Mouse (Mus musculus) layer of hippocampus, adult 9-11 months (tissue): ENCODE measurements around the gene Rnf8.

Experiments
- DNase-seq: peaks from one replicate; pipeline ENCODE4 v3.0.0; 2022

The Rnf8 gene

DNA sequence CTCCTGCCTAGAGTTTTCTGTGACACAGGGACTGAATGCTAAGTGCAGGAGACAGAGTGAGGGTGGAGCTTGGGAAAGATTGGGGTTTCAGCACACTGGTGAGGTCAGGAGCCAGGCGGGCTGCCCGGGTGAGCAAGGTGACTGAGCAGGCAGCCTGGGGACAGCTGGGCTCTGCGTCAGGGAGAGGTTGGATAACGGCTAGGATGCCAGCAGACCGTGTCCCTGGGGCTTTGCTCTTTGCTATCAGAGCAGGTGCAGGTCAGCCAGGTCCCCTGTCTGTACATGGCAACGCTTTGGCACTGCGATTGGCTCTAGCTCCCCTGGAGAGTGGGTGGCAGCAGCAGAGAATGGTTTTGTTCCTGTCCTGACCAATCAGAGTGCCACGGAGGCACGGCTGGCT lies 12.7 kb downstream of the Rnf8 start:
- no peak for DNase-seq

DNA sequence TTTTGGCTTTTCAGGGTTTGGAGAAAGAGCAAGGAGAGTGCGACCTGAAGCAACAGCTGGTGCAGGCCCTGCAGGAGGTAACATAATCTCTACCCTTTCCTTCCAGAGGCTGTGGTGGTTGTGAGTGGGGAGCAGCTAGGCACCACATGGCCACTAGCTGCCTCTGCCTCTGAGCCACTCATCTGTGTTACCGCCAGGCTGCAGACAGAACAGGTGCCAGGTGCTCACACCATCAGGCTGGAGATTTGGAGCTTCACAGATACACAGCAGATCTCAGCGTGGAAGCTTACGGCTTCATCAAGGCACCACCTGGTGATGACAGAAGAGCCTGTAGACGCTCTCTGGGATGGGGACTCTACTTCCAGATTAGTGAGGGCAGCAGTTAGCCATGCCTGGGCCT lies 14.4 kb downstream of the Rnf8 start:
- peak; percentile 43 for DNase-seq

DNA sequence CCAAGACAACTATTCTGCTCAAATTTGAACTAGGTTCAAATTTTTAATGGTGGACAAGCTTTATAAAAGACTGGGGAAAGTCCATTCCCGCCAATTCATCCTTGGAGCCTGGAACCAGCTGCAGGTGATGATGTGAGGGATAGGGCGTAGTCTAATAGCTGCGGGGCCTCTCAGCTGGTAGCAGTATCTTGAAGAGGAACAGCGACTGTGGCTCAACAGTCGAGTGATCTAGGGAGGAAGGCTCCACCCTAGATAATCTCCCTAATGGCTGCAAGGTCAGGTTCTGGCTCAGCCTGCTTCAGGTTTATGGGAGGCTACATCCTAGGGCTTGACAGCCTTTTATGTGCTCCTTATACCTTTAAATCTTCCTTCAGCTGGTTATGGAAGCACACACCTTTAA lies 15.0 kb downstream of the Rnf8 start:
- no peak for DNase-seq

GRCm38 (mm10) chr17:29632312-29632711 lies 17.7 kb downstream of the Rnf8 start:
- DNase-seq: no peak

DNA sequence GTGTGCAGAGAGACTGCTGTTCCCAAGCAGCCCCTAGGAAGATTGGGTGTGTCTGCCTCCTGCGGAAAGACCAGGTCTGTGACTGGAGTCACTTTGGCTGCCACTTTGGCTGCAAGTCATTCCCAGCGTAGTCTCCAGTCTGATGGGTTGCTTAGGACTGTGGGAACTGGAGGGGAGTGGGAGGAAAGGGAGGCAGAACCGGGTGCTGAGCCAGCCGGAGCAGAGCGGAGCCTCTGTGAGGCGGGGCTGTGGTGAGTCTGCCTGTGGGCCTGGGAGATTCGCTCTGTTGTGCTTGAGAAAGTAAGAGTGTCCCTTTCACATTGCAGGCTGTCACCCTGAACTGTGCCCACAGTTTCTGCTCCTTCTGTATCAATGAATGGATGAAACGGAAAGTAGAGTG lies 20.9 kb downstream of the Rnf8 start:
- DNase-seq: peak; percentile 55

GRCm38 (mm10) chr17:29636118-29636517 lies 21.5 kb downstream of the Rnf8 start:
- DNase-seq: no peak

- no peak for DNase-seq
These were observed 22.8 kb downstream of the Rnf8 start for GRCm38 (mm10) chr17:29637377-29637776.

GRCm38 (mm10) chr17:29637895-29638294 lies 23.3 kb downstream of the Rnf8 start:
- no peak for DNase-seq

DNA sequence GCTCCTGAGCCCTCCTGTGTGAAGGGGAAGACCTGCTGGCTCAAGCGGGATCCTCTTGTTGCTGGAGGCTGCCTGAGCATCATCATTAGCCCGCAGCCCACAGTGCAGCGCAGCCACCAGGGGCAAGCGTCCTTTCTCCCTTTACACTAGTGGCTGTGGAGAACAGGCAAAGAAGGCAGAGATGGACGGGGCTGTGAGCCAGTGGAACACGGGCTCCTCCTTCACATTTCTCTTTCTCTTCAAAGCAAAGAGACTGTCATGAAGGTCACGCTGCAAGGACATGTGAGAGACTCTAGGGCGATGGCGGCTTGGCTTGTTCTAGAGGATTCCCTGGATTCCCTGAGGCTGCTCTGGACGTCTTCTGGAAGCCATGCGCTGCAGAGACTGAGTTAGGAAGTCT lies 26.4 kb downstream of the Rnf8 start:
- DNase-seq: no peak

- no peak for DNase-seq
These were observed 27.6 kb downstream of the Rnf8 start for GRCm38 (mm10) chr17:29642219-29642618.

DNA sequence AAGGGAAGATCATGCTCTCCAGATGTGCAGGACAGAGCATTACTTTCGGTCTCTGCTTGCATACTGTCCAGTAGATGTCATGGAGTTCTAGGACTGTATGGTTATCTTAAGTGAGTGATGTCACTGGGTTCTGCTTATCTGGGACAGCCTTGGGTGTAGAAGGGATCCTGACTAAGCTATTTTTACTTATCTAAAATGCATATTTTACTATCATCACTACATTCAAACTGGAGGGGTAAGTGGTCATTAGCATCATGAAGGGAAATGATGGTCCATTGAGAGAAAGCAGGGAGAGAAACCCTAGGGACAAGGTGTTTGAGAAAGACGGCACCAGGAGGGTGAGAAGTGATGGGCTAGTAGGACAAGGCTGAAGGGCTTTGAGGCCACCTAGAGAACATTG lies 43.7 kb downstream of the Rnf8 start:
- no peak for DNase-seq

GRCm38 (mm10) chr17:29660076-29660761 lies 45.6 kb downstream of the Rnf8 start, which contains the start of gene Cmtr1:
Gene Cmtr1 (plus strand): TSS chr17:29660595.
- DNase-seq: peak; percentile 93

GRCm38 (mm10) chr17:29660762-29661391 lies 46.3 kb downstream of the Rnf8 start:
- no peak for DNase-seq

- no peak for DNase-seq
These were observed 47.6 kb downstream of the Rnf8 start for GRCm38 (mm10) chr17:29662145-29662544.

DNA sequence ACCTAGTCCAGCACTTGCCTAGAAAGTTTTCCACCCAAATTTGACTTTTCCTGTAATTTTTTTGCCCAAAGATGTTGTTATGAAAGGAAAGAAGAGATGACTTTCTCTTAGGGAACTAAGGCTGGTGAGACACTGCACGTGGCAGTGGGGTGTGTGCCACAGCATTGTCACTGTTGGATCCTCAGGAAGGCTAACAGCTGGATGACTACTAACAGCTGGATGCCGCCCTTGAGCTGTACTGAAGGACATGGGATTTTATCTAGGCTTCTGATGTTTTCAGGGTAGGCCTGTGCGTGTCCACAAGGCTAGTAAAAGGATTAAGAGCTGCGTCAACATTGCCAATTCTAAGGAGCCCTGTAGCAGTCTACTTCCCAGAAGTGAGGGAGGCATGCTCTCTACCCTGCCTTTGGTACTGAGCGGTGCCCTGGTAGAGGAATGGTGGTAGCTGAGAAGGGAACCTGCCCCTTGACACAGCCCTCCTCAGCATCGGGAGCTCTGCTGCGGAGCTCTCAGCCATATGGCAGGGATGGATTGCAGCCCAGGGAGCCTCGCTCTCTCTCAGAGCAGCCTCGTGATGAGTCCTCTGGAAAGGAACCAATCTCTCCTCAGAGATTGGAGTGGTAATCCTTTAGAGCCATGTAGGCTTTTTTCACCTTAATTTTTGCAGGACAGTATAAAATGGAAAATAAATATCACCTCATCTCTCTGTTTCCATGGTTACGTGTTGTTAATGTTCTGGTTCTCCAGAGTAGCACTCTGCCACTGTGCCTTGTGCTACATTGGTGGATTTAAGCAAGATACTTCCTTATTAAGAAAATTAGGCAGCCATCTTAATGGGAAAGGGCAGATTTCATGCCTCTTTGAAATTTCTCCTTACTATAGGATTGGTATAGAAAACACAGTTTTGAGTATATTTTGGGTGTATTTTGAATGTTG lies 53.7 kb downstream of the Rnf8 start:
- DNase-seq: peak; percentile 56

GRCm38 (mm10) chr17:29669030-29669429 lies 54.4 kb downstream of the Rnf8 start:
- no peak for DNase-seq

- DNase-seq: no peak
These were observed 55.3 kb downstream of the Rnf8 start for GRCm38 (mm10) chr17:29669936-29670335.

GRCm38 (mm10) chr17:29671021-29671420 lies 56.4 kb downstream of the Rnf8 start:
- DNase-seq: no peak

DNA sequence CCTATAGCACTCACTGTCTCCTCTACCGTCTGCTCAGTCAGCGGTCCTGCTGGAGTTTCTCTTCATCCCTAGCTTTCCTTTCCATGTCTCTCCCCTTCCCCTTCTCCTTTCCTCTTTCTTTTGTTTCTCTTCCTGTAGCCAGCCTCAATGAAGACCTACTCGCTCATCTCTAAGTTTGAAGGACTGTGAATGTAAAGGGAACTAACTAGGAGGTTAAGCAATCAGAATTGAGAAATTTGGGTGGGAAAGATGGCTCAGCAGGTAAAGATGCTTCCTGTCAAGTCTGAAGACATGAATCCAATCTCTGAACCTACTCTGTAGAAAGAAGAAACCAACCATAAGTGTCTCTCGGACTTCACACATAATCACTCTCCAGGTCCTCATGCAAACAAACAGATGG lies 58.7 kb downstream of the Rnf8 start:
- DNase-seq: no peak

- no peak for DNase-seq
These were observed 63.9 kb downstream of the Rnf8 start for GRCm38 (mm10) chr17:29678526-29678925.

GRCm38 (mm10) chr17:29679038-29679767 lies 64.6 kb downstream of the Rnf8 start:
- no peak for DNase-seq

DNA sequence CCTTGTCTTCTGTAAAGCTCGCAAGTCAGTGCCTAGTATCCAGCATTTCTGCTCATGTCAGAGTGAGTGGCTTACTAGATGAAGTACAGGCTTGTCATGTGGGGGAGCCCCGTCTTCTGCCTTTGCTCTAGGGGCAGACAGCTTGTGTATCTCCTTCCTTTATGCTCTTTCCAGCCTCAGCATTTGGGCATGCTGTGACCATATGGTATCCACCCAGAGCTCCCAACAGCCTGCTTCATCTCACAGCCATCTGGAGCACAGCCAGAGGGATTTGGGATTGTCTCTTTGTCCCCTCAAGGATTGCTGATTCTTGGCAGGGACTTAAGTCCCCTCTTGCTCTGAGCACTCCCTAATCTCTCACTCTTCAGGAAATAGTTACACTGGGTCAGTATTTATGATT lies 65.6 kb downstream of the Rnf8 start:
- peak; percentile 62 for DNase-seq

- DNase-seq: no peak
These were observed 66.3 kb downstream of the Rnf8 start for GRCm38 (mm10) chr17:29680921-29681320.
